Mouse (Mus musculus): ENCODE results near the gene Pxn. TPM values are rescaled to one million over a fixed set of nuclear protein-coding genes. Genes with fewer than 3 reads are reported as not detected.

Pxn gene
- polyA plus RNA-seq (2012) = 1.6 and 2.0 TPM in 2 replicates

DNA sequence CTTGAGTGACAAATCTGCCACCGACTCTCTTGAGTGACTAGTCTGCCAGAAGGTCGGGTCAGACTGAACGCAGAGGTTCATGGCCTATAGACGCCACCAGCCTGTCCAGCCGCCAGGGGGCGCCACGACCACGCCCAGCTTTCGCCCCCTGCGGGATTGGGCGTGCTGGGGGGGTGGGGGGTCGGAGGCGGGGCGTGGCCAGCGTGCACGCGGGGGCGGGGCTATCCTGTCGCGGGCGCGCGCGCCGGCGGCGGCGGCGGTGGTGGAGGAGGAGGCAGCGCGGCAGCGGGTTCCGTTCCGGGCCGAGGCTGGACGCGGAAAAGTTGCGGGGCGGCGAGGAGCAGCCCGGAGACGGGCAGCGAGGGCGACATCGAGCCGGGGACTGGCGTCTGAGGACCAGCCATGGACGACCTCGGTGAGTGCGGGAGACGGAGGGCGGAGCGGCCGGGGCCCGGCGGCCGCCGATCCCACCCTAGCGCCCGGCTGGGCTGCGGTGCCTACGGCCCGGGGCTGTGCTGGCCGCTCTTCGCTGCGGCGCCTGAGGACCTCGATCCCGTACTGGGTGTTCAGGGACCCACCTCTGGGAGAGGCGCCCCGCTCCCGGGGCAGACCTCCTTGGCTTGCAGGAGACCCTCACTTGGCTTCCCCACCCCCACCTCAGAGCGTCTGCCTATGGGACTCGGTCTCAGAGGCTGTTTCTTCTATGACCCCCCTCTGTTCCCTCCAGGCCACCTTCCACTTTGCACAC, at the start of gene Pxn:
Gene Pxn, plus strand, starts transcription at position 223 of the 748 bp plus-strand sequence.
- H3K36me3 ChIP-seq (ENCODE audit: control insufficient read depth) = no peaks in the 10 kb centered on the region
- H3K9me3 ChIP-seq (ENCODE audit: control insufficient read depth, low read length) = peaks cover 4% of the 10 kb centered on the region
- peaks cover 30% of the 10 kb centered on the region for H3K4me1 ChIP-seq (ENCODE audit: control insufficient read depth)
- peak within 1 kb of the TSS; percentile 83 for H3K4me3 ChIP-seq (replicated peaks)
- H3K27me3 ChIP-seq (ENCODE audit: control insufficient read depth) = peaks cover 39% of the 10 kb centered on the region
- TF ChIP-seq TAL1 (IDR thresholded peaks at IDR 0.05; ENCODE audit: low read length) (no peak), GATA1 (IDR thresholded peaks at IDR 0.05; ENCODE audit: low read length) (no peak)

DNA sequence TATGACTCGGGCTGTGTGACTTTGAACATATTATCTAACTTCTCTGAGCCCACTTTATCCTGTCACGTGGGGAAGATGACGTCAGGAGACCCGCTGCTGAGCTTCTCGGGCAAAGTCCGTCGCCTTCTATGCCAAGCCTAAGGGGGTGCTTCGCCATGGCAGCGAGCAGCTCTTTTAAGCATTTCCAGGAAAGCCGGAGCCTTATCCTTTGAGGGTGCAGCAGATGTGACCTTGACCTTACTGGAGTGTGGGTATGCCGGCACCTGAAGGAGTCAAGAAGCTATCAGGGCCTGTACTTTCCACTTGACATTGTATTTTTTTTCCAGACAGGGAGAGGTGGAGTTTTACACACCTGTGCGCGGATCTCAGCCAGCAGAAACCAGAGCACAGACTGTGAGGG, 47.6 kb upstream of the Pxn start:
- Histone ChIP-seq H3K4me1 (ENCODE audit: control insufficient read depth) (no peaks in the 10 kb centered on the region), H3K4me3 (replicated peaks) (no peak overlapping the region)
- TF ChIP-seq GATA1 (IDR thresholded peaks at IDR 0.05; ENCODE audit: low read length) (no peak), TAL1 (IDR thresholded peaks at IDR 0.05; ENCODE audit: low read length) (no peak)

DNA sequence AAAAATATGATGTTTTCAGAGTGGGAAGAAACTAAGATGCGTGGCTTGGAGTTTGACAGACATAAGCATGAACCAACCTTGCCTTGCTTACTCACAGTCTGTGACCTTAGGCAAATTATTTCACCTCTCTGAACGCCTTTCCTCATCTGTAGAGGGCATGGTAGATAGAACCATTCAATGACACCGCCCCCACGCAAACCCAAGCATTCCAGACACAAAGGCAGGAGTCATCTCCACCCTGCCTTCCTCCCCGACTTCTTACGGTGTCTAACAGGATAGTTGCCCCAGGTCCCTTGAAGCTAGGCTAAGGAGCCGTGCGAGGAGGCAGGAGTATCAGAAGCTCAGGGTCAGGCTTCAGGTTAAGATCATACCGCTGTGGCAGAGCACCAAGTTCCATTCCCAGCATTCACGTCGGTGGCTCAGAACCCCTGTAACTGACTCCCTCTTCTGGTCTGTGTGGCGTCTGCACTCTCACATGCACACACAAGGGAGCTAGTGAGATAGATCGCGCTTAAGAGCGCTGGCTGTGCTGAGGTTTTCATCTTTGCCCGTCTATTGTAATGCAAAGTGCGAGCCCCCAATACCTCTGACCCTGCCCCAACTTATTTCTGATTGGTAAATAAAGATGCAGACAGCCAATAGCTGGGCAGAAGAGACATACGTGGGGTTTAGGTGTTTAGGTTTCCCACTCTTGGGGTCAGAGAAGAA, 41.9 kb upstream of the Pxn start:
- no peak for TF ChIP-seq TAL1 (IDR thresholded peaks at IDR 0.05; ENCODE audit: low read length)
- no peak for TF ChIP-seq GATA1 (IDR thresholded peaks at IDR 0.05; ENCODE audit: low read length)
- peaks cover 5% of the 10 kb centered on the region for H3K4me1 ChIP-seq (ENCODE audit: control insufficient read depth)
- peaks cover 5% of the 10 kb centered on the region; the same call in 1 of the 2 replicates for H3K27me3 ChIP-seq (ENCODE audit: control insufficient read depth)
- H3K9me3 ChIP-seq (ENCODE audit: control insufficient read depth, low read length) = peaks cover 3% of the 10 kb centered on the region; the same call in 1 of the 2 replicates
- H3K36me3 ChIP-seq (ENCODE audit: control insufficient read depth) = no peaks in the 10 kb centered on the region
- H3K4me3 ChIP-seq (replicated peaks) = no peak overlapping the region

More for the DNA sequence above, 47.6 kb upstream of the Pxn start:
- Histone ChIP-seq H3K36me3 (ENCODE audit: control insufficient read depth) (no peaks in the 10 kb centered on the region), H3K9me3 (ENCODE audit: control insufficient read depth, low read length) (peaks cover 3% of the 10 kb centered on the region; the same call in 1 of the 2 replicates), H3K27me3 (ENCODE audit: control insufficient read depth) (peaks cover 7% of the 10 kb centered on the region)

DNA sequence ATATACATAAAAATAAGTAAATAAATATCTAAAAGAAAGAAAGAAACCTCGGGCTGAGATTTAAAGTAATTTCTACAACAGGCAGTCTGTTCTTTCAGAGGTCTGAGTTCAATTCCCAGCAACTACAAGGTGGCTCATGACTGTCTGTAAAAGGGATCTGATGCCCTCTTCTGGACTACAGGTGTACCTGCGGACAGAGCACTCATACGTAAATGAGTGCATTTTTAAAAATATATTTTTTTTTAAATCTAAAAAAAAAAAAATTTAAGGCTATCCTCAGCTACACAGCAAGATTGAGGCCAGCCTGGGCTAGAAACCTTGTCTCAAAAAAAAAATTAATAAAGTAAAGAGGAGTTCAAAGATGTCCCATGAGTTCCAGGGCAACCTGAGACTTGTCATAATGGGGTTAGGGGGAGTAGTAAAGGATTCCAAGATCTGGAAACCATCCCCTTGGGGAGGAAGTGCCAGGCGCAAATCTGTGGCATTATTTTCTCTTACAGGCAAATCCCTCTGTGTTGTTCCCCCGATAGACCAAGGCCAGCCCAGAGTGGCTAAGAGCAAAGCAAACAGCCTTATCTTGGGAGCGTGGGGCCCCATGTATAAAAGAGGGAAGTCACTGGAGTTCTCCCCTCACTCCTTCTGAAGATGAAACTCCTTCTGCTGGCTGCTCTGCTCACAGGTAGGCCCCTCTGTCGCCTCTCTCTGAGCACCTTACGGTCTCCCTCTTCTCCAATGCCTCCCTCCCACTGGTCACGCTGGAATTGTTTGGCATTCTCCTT, 40.6 kb upstream of the Pxn start, which contains the start of gene Pla2g1b:
Gene Pla2g1b, plus strand, starts transcription at position 621 of the 779 bp plus-strand sequence.
- H3K9me3 ChIP-seq (ENCODE audit: control insufficient read depth, low read length) = no peaks in the 10 kb centered on the region
- no peaks in the 10 kb centered on the region for H3K36me3 ChIP-seq (ENCODE audit: control insufficient read depth)
- H3K27me3 ChIP-seq (ENCODE audit: control insufficient read depth) = peaks cover 10% of the 10 kb centered on the region
- peaks cover 5% of the 10 kb centered on the region for H3K4me1 ChIP-seq (ENCODE audit: control insufficient read depth)
- TF ChIP-seq TAL1 (IDR thresholded peaks at IDR 0.05; ENCODE audit: low read length) (no peak), GATA1 (IDR thresholded peaks at IDR 0.05; ENCODE audit: low read length) (no peak)
- no peak within 1 kb of the TSS for H3K4me3 ChIP-seq (replicated peaks)

DNA sequence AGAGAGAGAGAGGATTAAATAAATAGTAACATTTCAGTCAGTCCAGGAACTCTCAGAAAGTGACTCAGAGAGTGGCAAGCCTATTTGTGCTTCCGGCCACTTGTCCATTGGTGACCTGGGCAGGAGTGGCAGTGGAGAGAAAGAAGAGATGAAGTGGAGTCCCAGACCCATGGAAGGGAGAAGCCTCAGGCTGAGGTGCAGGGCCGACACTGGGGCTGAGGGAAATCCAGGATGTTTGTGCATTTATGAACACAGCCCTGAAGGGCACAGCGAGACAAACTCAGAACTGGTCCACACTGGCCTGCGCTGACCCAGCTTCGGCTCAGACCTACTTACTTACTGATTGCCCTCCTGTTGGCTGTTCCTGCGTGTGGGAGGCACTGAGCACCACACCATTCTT, 36.7 kb upstream of the Pxn start:
- no peaks in the 10 kb centered on the region for H3K36me3 ChIP-seq (ENCODE audit: control insufficient read depth)
- no peak for TF ChIP-seq TAL1 (IDR thresholded peaks at IDR 0.05; ENCODE audit: low read length)
- no peak for TF ChIP-seq GATA1 (IDR thresholded peaks at IDR 0.05; ENCODE audit: low read length)
- peaks cover 16% of the 10 kb centered on the region for H3K27me3 ChIP-seq (ENCODE audit: control insufficient read depth)
- H3K9me3 ChIP-seq (ENCODE audit: control insufficient read depth, low read length) = no peaks in the 10 kb centered on the region
- peaks cover 11% of the 10 kb centered on the region for H3K4me1 ChIP-seq (ENCODE audit: control insufficient read depth)
- no peak overlapping the region for H3K4me3 ChIP-seq (replicated peaks)

DNA sequence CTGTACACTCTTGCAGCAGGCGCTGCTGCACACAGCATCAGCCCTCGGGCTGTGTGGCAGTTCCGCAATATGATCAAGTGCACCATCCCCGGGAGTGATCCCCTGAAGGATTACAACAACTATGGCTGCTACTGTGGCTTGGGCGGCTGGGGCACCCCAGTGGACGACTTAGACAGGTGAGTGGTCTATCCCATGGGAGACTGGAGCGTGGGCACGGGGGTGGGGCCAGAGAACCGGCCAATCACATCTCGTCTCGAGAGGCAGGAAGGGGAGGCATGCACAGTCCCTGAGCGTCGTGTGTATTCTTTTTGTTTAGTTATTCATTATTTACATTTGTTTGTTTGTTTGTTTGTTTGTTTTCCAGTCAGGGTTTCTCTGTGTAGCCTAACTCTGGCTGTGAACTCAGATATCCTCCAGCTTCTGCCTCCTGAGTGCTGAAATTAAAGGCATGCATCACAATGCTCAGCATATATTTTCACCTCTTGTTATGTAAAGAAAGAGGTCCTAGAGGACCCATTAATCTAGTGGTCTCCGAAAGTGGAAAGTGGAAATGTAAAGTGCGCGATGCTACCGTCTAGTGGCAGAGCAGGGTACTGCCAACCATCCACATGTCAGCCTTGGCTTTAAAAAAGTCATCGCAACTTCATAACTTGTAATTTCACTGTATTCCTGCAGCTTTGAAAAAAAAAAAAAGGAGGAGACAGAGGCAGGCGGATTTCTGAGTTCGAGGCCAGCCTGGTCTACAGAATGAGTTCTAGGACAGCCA, 35.5 kb upstream of the Pxn start:
- no peak overlapping the region for H3K4me3 ChIP-seq (replicated peaks)

DNA sequence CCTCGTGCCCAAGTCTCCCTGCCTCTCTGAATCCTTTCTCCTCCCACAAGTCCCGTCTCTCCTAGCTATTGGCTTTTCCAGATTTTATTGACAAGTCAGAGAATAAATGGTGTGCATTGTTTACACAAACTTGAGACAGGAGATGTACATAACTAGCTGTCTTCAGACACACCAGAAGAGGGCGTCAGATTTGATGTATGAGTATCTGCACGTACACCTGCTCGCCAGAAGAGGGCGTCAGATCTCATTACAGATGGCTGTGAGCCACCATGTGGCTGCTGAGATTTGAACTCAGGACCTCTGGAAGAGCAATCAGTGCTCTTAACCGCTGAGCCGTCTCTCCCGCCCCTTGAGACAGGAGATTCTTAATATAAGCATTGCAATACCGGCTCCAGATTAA, 33.3 kb upstream of the Pxn start:
- H3K4me1 ChIP-seq (ENCODE audit: control insufficient read depth) = peaks cover 18% of the 10 kb centered on the region
- no peak overlapping the region for H3K4me3 ChIP-seq (replicated peaks)
- TF ChIP-seq TAL1 (IDR thresholded peaks at IDR 0.05; ENCODE audit: low read length) (no peak), GATA1 (IDR thresholded peaks at IDR 0.05; ENCODE audit: low read length) (no peak)
- H3K36me3 ChIP-seq (ENCODE audit: control insufficient read depth) = peaks cover 4% of the 10 kb centered on the region
- H3K27me3 ChIP-seq (ENCODE audit: control insufficient read depth) = peaks cover 15% of the 10 kb centered on the region
- no peaks in the 10 kb centered on the region for H3K9me3 ChIP-seq (ENCODE audit: control insufficient read depth, low read length)

More for the DNA sequence above, 35.5 kb upstream of the Pxn start:
- no peak for TF ChIP-seq TAL1 (IDR thresholded peaks at IDR 0.05; ENCODE audit: low read length)
- no peak for TF ChIP-seq GATA1 (IDR thresholded peaks at IDR 0.05; ENCODE audit: low read length)
- H3K4me1 ChIP-seq (ENCODE audit: control insufficient read depth) = peaks cover 16% of the 10 kb centered on the region
- no peaks in the 10 kb centered on the region for H3K36me3 ChIP-seq (ENCODE audit: control insufficient read depth)
- H3K27me3 ChIP-seq (ENCODE audit: control insufficient read depth) = peaks cover 17% of the 10 kb centered on the region
- H3K9me3 ChIP-seq (ENCODE audit: control insufficient read depth, low read length) = no peaks in the 10 kb centered on the region

DNA sequence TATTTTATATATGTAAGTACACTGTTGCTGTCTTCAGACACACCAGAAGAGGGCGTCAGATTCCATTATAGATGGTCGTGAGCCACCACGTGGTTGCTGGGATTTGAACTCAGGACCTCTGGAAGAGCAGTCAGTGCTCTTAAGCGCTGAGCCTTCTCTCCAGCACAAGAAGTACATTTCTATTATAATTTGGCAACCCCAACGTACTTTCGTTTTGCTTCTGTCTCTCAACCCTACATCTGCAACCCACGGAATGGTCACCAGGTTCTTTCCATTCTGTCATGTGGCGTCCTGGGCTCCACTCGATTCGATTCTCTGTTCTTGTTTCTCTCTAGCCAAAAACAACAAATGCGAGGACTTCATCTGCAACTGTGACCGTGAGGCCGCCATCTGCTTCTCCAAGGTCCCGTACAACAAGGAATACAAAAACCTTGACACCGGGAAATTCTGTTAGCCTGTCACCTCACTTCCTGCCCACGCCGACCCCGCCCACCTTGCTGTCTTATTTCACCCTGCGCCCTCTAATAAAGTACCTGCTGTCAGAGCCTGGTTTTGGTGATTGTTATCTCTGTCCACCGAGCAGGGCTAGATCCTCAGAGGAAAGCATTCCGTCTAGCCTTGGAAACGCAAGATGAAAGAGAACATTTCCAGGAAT, 32.2 kb upstream of the Pxn start:
- Histone ChIP-seq H3K4me3 (replicated peaks) (peak overlapping the region; percentile 30), H3K36me3 (ENCODE audit: control insufficient read depth) (peaks cover 5% of the 10 kb centered on the region), H3K4me1 (ENCODE audit: control insufficient read depth) (peaks cover 18% of the 10 kb centered on the region)

More for the DNA sequence above, 32.2 kb upstream of the Pxn start:
- H3K27me3 ChIP-seq (ENCODE audit: control insufficient read depth) = peaks cover 15% of the 10 kb centered on the region
- TF ChIP-seq TAL1 (IDR thresholded peaks at IDR 0.05; ENCODE audit: low read length) = no peak
- TF ChIP-seq GATA1 (IDR thresholded peaks at IDR 0.05; ENCODE audit: low read length) = no peak
- H3K9me3 ChIP-seq (ENCODE audit: control insufficient read depth, low read length) = no peaks in the 10 kb centered on the region
